Mouse (Mus musculus): ENCODE results near the gene Gm17304.

DNA sequence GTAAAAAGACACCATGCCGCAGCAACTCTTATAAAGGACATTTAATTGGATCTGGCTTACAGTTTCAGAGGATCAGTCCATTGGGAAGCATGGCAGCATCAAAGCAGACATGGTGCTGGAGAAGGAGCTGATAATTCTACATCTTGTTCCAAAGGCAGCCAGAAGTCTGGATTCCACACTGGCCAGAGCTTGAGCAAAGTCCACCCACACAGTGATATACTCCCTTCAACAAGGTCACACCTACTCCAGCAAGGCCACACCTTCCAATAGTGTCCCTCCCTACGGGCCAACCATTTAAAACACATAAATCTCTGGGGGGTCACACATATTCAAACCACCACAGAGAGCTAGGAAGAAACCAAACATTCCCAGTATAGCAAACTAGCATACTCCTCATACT, 3.3 kb downstream of the Gm17304 start:
- TF ChIP-seq CTCF (IDR thresholded peaks at IDR 0.05; ENCODE audit: low read depth, low read length) (no peak), POLR2A (IDR thresholded peaks at IDR 0.05; ENCODE audit: borderline replicate concordance, low read depth, low read length) (no peak)

All from bone marrow macrophage, adult 2 months (primary cell).